Mouse (Mus musculus) megakaryocyte, embryonic 14.5 days (primary cell): ENCODE measurements at regions not wholly inside any gene's neighbourhood (a gene's known extent, or its start where the extent isn't known, plus 50 kb on each side); places are given as distances from the start of the nearest gene placed in this dataset.

Source experiments
- FLI1 ChIP-seq: IDR thresholded peaks from 2 replicates; pipeline ENCODE4 v1.6.1; 2012; ENCODE audit warnings: low read length, inconsistent platforms, mixed read lengths
- GATA1 ChIP-seq: IDR thresholded peaks from 3 replicates; pipeline ENCODE4 v1.6.1; 2012; ENCODE audit warnings: mixed read lengths, low read length, inconsistent platforms, borderline replicate concordance

GRCm38 (mm10) chr13:71612393-71613179 lies 350.9 kb downstream of the Irx1 start:
- TF ChIP-seq GATA1 (no peak), FLI1 (no peak)
